Mouse (Mus musculus) neural tube, embryonic 15.5 days (tissue): ENCODE measurements around the gene Ctsd. TPM values are rescaled to one million over a fixed set of nuclear protein-coding genes. Genes with fewer than 3 reads are reported as not detected.
"Not testable (repeated sequence)": the region's sequence is repeated elsewhere in the genome, so short reads cannot be mapped to it uniquely, and the experiment has no call there.

Experiments
- ATAC-seq: fragments of 200-750 bp; cut with Nextera tagmentation; 2 replicates; pipeline ENCODE4 v1.8.0; 2017; ENCODE audit warnings: mild to moderate bottlenecking, moderate TSS enrichment, moderate library complexity; ENCODE audit not compliant: low FRiP score
- H3K27ac ChIP-seq: fragments of 300-500 bp; sonication (generic); replicated peaks from 2 replicates; pipeline ENCODE4 v1.5.1; 2015; ENCODE audit warnings: mild to moderate bottlenecking, inconsistent platforms
- H3K27me3 ChIP-seq: fragments of 300-500 bp; sonication (generic); replicated peaks from 2 replicates; pipeline ENCODE4 v1.6.1; 2015; ENCODE audit warnings: inconsistent platforms
- H3K36me3 ChIP-seq: fragments of 300-500 bp; sonication (generic); 2 replicates; pipeline ENCODE4 v1.6.1; 2015; ENCODE audit warnings: inconsistent platforms
- H3K4me1 ChIP-seq: fragments of 300-500 bp; sonication (generic); 2 replicates; pipeline ENCODE4 v1.6.1; 2015; ENCODE audit warnings: inconsistent platforms
- H3K4me2 ChIP-seq: fragments of 300-500 bp; sonication (generic); 2 replicates; pipeline ENCODE4 v1.6.1; 2015; ENCODE audit warnings: inconsistent platforms, mild to moderate bottlenecking, moderate library complexity
- H3K4me3 ChIP-seq: fragments of 300-500 bp; sonication (generic); replicated peaks from 2 replicates; pipeline ENCODE4 v1.5.1; 2015; ENCODE audit warnings: mild to moderate bottlenecking, inconsistent platforms
- H3K9ac ChIP-seq: fragments of 300-500 bp; sonication (generic); replicated peaks from 2 replicates; pipeline ENCODE4 v1.6.1; 2015; ENCODE audit warnings: mild to moderate bottlenecking, inconsistent platforms
- H3K9me3 ChIP-seq: fragments of 300-500 bp; sonication (generic); replicated peaks from 2 replicates; pipeline ENCODE4 v1.6.1; 2016; ENCODE audit warnings: inconsistent platforms
- WGBS: fragments of 180-500 bp; shearing (Covaris S2); methylation state at CpG from one replicate; pipeline ENCODE4 v1.1.7; 2015; ENCODE audit warnings: mixed read lengths; 5-methylcytosine and 5-hydroxymethylcytosine counted together
- polyA plus RNA-seq: library from polyadenylated mRNA; unstranded; fragments of >200 nt; fragmentation: Nextera tagmentation; extraction: Ambion mirVana; gene quantifications from 2 replicates; pipeline ENCODE4 v1.2.1, GENCODE M21; 2015

The Ctsd gene
- polyA plus RNA-seq, 1 experiment from 2014 or later: 304 TPM

DNA sequence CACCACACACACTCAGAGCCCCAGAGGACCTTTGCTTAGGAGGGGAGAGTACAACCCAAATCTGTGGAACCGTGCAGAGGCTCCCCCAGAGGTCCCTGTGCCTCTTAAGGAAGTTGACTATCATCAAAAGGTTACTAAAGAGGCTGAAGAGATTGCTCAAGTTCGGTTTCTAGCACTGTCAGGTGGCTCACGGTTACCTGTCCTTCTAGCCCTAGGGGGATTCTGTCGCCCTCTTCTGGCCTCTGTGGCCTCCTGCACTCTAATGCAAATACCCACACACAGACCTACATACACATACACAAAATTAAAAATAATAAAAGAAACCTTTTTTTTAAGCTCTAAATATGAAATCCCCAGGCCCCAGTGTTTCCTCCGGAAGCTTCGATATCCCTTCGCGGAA is 30.8 kb upstream of the Ctsd start:
- Histone ChIP-seq H3K4me2 (no peak overlapping the region), H3K4me1 (no peaks in the 10 kb centered on the region), H3K36me3 (no peaks in the 10 kb centered on the region), H3K9me3 (no peaks in the 10 kb centered on the region), H3K9ac (no peak overlapping the region), H3K27ac (no peak overlapping the region), H3K4me3 (no peak overlapping the region), H3K27me3 (no peaks in the 10 kb centered on the region)
- ATAC-seq: no peak
- WGBS: 92% methylated on average over 8 of the region's 8 CpGs

DNA sequence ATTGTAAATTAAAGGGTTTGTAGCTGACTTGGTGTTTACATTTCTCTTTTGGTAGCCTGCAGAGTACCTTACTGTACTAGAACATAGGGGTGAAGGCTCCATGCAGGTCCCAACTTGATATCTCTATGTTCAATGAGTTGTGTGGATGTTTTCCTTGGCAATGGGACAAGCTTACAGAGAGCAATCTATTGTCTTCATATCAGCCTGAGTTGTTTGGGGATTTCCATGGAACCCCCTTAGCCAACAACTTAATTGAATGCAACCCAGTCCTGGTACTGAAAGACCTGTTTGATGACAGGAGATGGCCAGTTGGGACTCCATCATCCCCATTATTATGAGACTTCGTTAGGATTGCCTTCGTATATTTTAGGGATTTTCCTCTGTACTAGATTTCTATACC is 30.2 kb upstream of the Ctsd start:
- WGBS: 92% methylated on average over 2 of the region's 2 CpGs
- H3K9me3 ChIP-seq: no peaks in the 10 kb centered on the region
- ATAC-seq: no peak

DNA sequence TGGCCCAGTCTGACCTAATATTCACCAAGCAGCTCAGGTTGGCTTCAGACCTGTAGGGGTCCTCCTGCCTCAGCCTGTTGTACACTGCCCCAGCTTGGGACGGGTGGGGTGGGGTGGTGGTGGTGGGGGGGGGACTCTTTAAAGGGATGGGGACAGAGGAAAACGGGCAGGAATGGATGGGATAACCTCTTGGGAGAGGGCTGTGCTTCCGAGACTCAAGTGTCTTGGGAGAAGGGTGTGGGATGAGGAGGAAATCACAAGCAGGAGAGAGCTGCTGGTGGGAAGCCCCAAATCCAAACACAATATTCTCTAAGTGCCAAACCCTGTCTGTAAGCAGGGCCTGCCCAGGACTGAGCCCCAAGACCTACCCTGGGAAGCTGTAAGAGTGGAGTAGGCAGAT is 28.4 kb upstream of the Ctsd start:
- 82% methylated on average over 3 of the region's 3 CpGs for WGBS
- Histone ChIP-seq H3K27me3 (no peaks in the 10 kb centered on the region), H3K4me2 (no peak overlapping the region), H3K36me3 (no peaks in the 10 kb centered on the region), H3K27ac (no peak overlapping the region), H3K9me3 (no peaks in the 10 kb centered on the region), H3K4me1 (no peaks in the 10 kb centered on the region), H3K9ac (no peak overlapping the region), H3K4me3 (no peak overlapping the region)
- ATAC-seq: no peak

More for the DNA sequence above, 30.2 kb upstream of the Ctsd start:
- H3K27ac ChIP-seq: no peak overlapping the region
- H3K4me3 ChIP-seq: no peak overlapping the region
- H3K27me3 ChIP-seq: no peaks in the 10 kb centered on the region
- H3K9ac ChIP-seq: no peak overlapping the region
- no peaks in the 10 kb centered on the region for H3K4me1 ChIP-seq
- H3K36me3 ChIP-seq: no peaks in the 10 kb centered on the region
- no peak overlapping the region for H3K4me2 ChIP-seq

GRCm38 (mm10) chr7:142415314-142415713 is 27.5 kb upstream of the Ctsd start:
- Histone ChIP-seq H3K9me3 (no peaks in the 10 kb centered on the region), H3K36me3 (no peaks in the 10 kb centered on the region), H3K27ac (no peak overlapping the region), H3K9ac (no peak overlapping the region), H3K4me2 (no peak overlapping the region), H3K27me3 (no peaks in the 10 kb centered on the region), H3K4me1 (no peaks in the 10 kb centered on the region), H3K4me3 (no peak overlapping the region)
- ATAC-seq: no peak
- WGBS: 73% methylated on average over 4 of the region's 4 CpGs

GRCm38 (mm10) chr7:142413285-142413684 is 25.4 kb upstream of the Ctsd start:
- WGBS: 97% methylated on average over 6 of the region's 6 CpGs
- no peak overlapping the region for H3K9ac ChIP-seq
- no peak for ATAC-seq

GRCm38 (mm10) chr7:142409603-142410002 is 21.8 kb upstream of the Ctsd start:
- 89% methylated on average over 3 of the region's 3 CpGs for WGBS

More at GRCm38 (mm10) chr7:142413285-142413684, 25.4 kb upstream of the Ctsd start:
- no peaks in the 10 kb centered on the region for H3K9me3 ChIP-seq
- H3K4me2 ChIP-seq: no peak overlapping the region
- no peaks in the 10 kb centered on the region for H3K27me3 ChIP-seq
- H3K4me3 ChIP-seq: no peak overlapping the region
- no peaks in the 10 kb centered on the region for H3K36me3 ChIP-seq
- H3K4me1 ChIP-seq: no peaks in the 10 kb centered on the region
- H3K27ac ChIP-seq: no peak overlapping the region

GRCm38 (mm10) chr7:142408686-142409085 is 20.8 kb upstream of the Ctsd start:
- H3K36me3 ChIP-seq: no peaks in the 10 kb centered on the region
- WGBS: 95% methylated on average over 8 of the region's 8 CpGs

More at GRCm38 (mm10) chr7:142409603-142410002, 21.8 kb upstream of the Ctsd start:
- H3K27ac ChIP-seq: no peak overlapping the region
- H3K9me3 ChIP-seq: no peaks in the 10 kb centered on the region
- H3K4me3 ChIP-seq: no peak overlapping the region
- H3K27me3 ChIP-seq: no peaks in the 10 kb centered on the region
- H3K9ac ChIP-seq: no peak overlapping the region
- H3K4me2 ChIP-seq: no peak overlapping the region
- no peak for ATAC-seq
- H3K36me3 ChIP-seq: no peaks in the 10 kb centered on the region
- H3K4me1 ChIP-seq: no peaks in the 10 kb centered on the region

GRCm38 (mm10) chr7:142407935-142408334 is 20.1 kb upstream of the Ctsd start:
- Histone ChIP-seq H3K9me3 (no peaks in the 10 kb centered on the region), H3K9ac (no peak overlapping the region), H3K27ac (no peak overlapping the region), H3K4me2 (no peak overlapping the region), H3K27me3 (no peaks in the 10 kb centered on the region), H3K4me1 (no peaks in the 10 kb centered on the region), H3K36me3 (no peaks in the 10 kb centered on the region), H3K4me3 (no peak overlapping the region)
- WGBS: 82% methylated on average over 4 of the region's 4 CpGs
- no peak for ATAC-seq

More at GRCm38 (mm10) chr7:142408686-142409085, 20.8 kb upstream of the Ctsd start:
- Histone ChIP-seq H3K4me1 (no peaks in the 10 kb centered on the region), H3K9ac (no peak overlapping the region), H3K4me2 (no peak overlapping the region), H3K9me3 (no peaks in the 10 kb centered on the region), H3K4me3 (no peak overlapping the region), H3K27me3 (no peaks in the 10 kb centered on the region), H3K27ac (no peak overlapping the region)
- ATAC-seq: no peak

DNA sequence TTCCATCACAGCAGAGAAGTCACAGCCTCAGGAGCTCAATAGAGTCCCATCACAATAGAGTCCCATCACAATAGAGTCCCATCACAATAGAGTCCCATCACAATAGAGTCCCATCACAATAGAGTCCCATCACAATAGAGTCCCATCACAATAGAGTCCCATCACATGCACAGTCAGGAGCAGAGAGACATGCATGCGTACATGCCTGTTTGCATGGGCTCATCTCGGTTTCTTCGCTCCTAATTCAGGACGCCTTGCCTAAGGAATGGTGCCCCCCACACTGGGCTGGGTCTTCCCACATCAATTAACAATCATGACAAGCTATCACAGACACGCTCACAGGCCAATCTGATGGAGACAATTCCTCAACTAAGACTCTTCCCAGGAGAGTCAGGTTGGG is 17.3 kb upstream of the Ctsd start:
- not testable (repeated sequence) for H3K9ac ChIP-seq, H3K9me3 ChIP-seq, H3K36me3 ChIP-seq, H3K27me3 ChIP-seq, H3K4me3 ChIP-seq, H3K4me1 ChIP-seq, H3K4me2 ChIP-seq, H3K27ac ChIP-seq, ATAC-seq
- WGBS: 91% methylated on average over 5 of the region's 5 CpGs

- Histone ChIP-seq H3K27ac (no peak overlapping the region), H3K36me3 (no peaks in the 10 kb centered on the region), H3K4me2 (no peak overlapping the region), H3K27me3 (no peaks in the 10 kb centered on the region), H3K9me3 (no peaks in the 10 kb centered on the region), H3K9ac (no peak overlapping the region), H3K4me3 (no peak overlapping the region), H3K4me1 (no peaks in the 10 kb centered on the region)
- ATAC-seq: no peak
- WGBS: 85% methylated on average over 4 of the region's 4 CpGs
Observed at GRCm38 (mm10) chr7:142403591-142403990, 15.8 kb upstream of the Ctsd start.

GRCm38 (mm10) chr7:142400750-142401142 is 12.9 kb upstream of the Ctsd start:
- no peak for ATAC-seq
- H3K27ac ChIP-seq: no peak overlapping the region
- H3K36me3 ChIP-seq: no peaks in the 10 kb centered on the region
- WGBS: 48% methylated on average over 7 of the region's 7 CpGs
- no peak overlapping the region for H3K9ac ChIP-seq
- H3K9me3 ChIP-seq: no peaks in the 10 kb centered on the region
- no peak overlapping the region for H3K4me2 ChIP-seq
- no peaks in the 10 kb centered on the region for H3K27me3 ChIP-seq
- no peaks in the 10 kb centered on the region for H3K4me1 ChIP-seq
- no peak overlapping the region for H3K4me3 ChIP-seq

- H3K4me2 ChIP-seq: no peak overlapping the region
- no peak overlapping the region for H3K9ac ChIP-seq
- H3K27me3 ChIP-seq: no peaks in the 10 kb centered on the region
- no peak for ATAC-seq
- no peaks in the 10 kb centered on the region for H3K4me1 ChIP-seq
- H3K9me3 ChIP-seq: no peaks in the 10 kb centered on the region
- no peaks in the 10 kb centered on the region for H3K36me3 ChIP-seq
- no peak overlapping the region for H3K4me3 ChIP-seq
- 82% methylated on average over 7 of the region's 7 CpGs for WGBS
- no peak overlapping the region for H3K27ac ChIP-seq
Observed at GRCm38 (mm10) chr7:142400112-142400749, 12.4 kb upstream of the Ctsd start.
